Mouse (Mus musculus) adrenal gland, adult 8-10 months (tissue): ENCODE measurements around the gene Prkag2. TPM values are rescaled to one million over a fixed set of nuclear protein-coding genes. Genes with fewer than 3 reads are reported as not detected.
A peak's percentile ranks its signal among the peaks of the same experiment; 100 is the strongest.

Source experiments
- DNase-seq: peaks from one replicate; pipeline ENCODE4 v3.0.0; 2022
- total RNA-seq, 4 experiments: library from RNA; stranded (reverse); gene quantifications; 2 replicates each; pipeline ENCODE4 v1.2.4; 2022

Gene Prkag2
- total RNA-seq, 4 experiments from 2014 or later, result 30.7 to 56.0 (median 42.9) TPM

- no peak for DNase-seq
These were observed 279.0 kb downstream of the Prkag2 start for GRCm38 (mm10) chr5:24821403-24821841.

- DNase-seq, result no peak
These were observed 279.8 kb downstream of the Prkag2 start for GRCm38 (mm10) chr5:24820627-24821026.

GRCm38 (mm10) chr5:24817191-24817590, 283.3 kb downstream of the Prkag2 start:
- no peak for DNase-seq

DNA sequence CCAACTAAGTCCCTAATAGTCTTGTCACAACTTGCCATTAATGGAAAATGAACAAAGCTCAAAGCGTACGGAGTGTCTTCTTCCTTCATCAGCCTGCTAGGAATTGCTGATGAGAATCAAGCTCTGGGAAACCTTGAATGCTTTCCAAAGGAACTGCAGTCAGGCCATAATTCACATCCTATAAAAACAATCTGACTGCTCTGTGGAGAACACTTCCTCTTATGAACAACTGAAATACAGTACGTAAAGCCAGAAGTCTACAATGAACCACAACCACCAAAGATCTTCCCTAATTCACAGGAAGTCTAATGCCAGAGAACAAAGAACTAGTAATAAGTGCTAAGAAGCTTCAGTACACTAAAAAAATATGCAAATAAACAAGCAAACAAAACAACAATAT, 286.5 kb downstream of the Prkag2 start:
- DNase-seq, result no peak

DNA sequence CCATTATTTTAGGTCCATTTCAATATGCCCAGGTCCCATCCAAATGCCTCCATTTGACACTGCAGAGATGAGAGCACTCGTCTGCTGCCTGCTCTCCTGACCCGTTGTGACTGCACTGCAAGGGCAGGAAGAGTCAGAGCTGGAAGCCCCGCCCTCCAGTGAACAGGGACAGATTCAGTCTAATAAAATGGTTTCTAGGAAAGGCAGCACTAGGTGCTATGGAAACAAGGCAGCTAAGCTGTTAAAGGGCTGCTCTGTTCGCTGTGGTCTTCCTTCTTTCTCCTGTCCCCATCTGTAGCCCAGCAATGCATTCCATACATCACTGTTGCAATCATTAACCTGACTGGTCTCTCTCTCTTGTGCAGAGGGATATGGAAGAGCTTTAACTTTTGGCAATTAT, 287.4 kb downstream of the Prkag2 start:
- peak; percentile 38 for DNase-seq

Other genes with a start within 250 kb of the Prkag2 start
- gene Galntl5, start 80.8 kb upstream of the Prkag2 start, total RNA-seq, result not detected
- gene Galnt11, start 121.3 kb upstream of the Prkag2 start, total RNA-seq, result 10 to 100 TPM; 39.9 to 46.9 (median 44.8) TPM
- gene E130116L18Rik, start 122.5 kb upstream of the Prkag2 start, total RNA-seq, result not detected